Comparison of ENCODE assay signal across 7 mouse cellular contexts in genomic region chr6:148895773-148896506, GRCm38 (mm10). TPM values are rescaled to one million over a fixed set of nuclear protein-coding genes. Genes with fewer than 3 reads are reported as not detected.
DNase-seq lines count a peak whose midpoint lies in the region; ATAC-seq lines count a peak whose summit lies in the region.

TSS of gene Caprin2 (minus strand) at chr6:148896237.

- no peaks in the 10 kb centered on the region for H3K9me3 ChIP-seq in intestine, embryonic 16.5 days (ENCODE audit: control insufficient read depth, low read length)
- no peaks in the 10 kb centered on the region for H3K9me3 ChIP-seq in midbrain, embryonic 11.5 days (ENCODE audit: control insufficient read depth, low read length)

- peak within 1 kb of the TSS; percentile 75 for H3K4me3 ChIP-seq in intestine, embryonic 16.5 days (ENCODE audit: low read length)
- peak within 1 kb of the TSS; percentile 79 for H3K4me3 ChIP-seq in midbrain, embryonic 11.5 days (ENCODE audit: low read depth, low read length)

- peak; percentile 99 for ATAC-seq in intestine, embryonic 16.5 days
- ATAC-seq in midbrain, embryonic 11.5 days (ENCODE audit: low FRiP score), result peak; percentile 99

- no peaks in the 10 kb centered on the region for H3K27me3 ChIP-seq in intestine, embryonic 16.5 days (replicated peaks; ENCODE audit: control insufficient read depth, insufficient read depth, low read length)
- H3K27me3 ChIP-seq in midbrain, embryonic 11.5 days (ENCODE audit: control insufficient read depth, insufficient read depth, low read length), result no peaks in the 10 kb centered on the region

- H3K9ac ChIP-seq in intestine, embryonic 16.5 days (ENCODE audit: low read depth, low read length), result peak within 1 kb of the TSS; percentile 84
- H3K9ac ChIP-seq in midbrain, embryonic 11.5 days (ENCODE audit: low read length), result peak within 1 kb of the TSS; percentile 79

- no peaks in the 10 kb centered on the region for H3K4me1 ChIP-seq in intestine, embryonic 16.5 days (ENCODE audit: control insufficient read depth, insufficient read depth, low read length)
- H3K4me1 ChIP-seq in midbrain, embryonic 11.5 days (ENCODE audit: control insufficient read depth, insufficient read depth, low read length), result peaks cover 2% of the 10 kb centered on the region; the same call in 1 of the 2 replicates

- H3K4me2 ChIP-seq in intestine, embryonic 16.5 days (ENCODE audit: low read depth, low read length), result peak within 1 kb of the TSS; percentile 89
- peak within 1 kb of the TSS; percentile 87 for H3K4me2 ChIP-seq in midbrain, embryonic 11.5 days

- intact Hi-C loops in left cerebral cortex, postnatal 36 days (cut with DNase I), result no loop called here

- WGBS in intestine, embryonic 16.5 days, result under 1% methylated on average over 65 of the region's 65 CpGs
- WGBS in midbrain, embryonic 11.5 days, result under 1% methylated on average over 62 of the region's 65 CpGs

- peak; percentile 95 for DNase-seq in adrenal gland, adult 2 months
- peak; percentile 95 for DNase-seq in embryo, embryonic 11.5 days (ENCODE audit: low read depth, low spot score)
- peak; percentile 86 to 90 for DNase-seq in gastrocnemius, postnatal 4 days (ENCODE audit: low spot score in 2 of 2)
- peak; percentile 91 to 92 for DNase-seq in left cerebral cortex, postnatal 36 days (ENCODE audit: low spot score in 2 of 2)
- DNase-seq in midbrain, embryonic 11.5 days (ENCODE audit: low spot score, missing footprints), result peak; percentile 99
- peak; percentile 77 for DNase-seq in skeletal muscle tissue, adult 2 months (ENCODE audit: low read depth, low spot score)

- peak within 1 kb of the TSS; percentile 65 for H3K27ac ChIP-seq in intestine, embryonic 16.5 days (ENCODE audit: low read length)
- peak within 1 kb of the TSS; percentile 77 for H3K27ac ChIP-seq in midbrain, embryonic 11.5 days (ENCODE audit: low read depth, low read length)

- H3K36me3 ChIP-seq in intestine, embryonic 16.5 days (ENCODE audit: control insufficient read depth, insufficient read depth, low read length), result no peaks in the 10 kb centered on the region
- H3K36me3 ChIP-seq in midbrain, embryonic 11.5 days (ENCODE audit: control insufficient read depth, insufficient read depth, low read length), result no peaks in the 10 kb centered on the region

RNA-seq across cellular contexts. Expression of gene Caprin2, which starts in this region (rescaled TPM):
- 10 to 100 TPM; 10.2 to 16.5 TPM for total RNA-seq in adrenal gland, adult 2 months (2021)
- 4.2 and 6.9 TPM in 2 replicates for polyA plus RNA-seq in adrenal gland, adult 2 months (2012; rRNA removed)
- total RNA-seq in gastrocnemius, postnatal 4 days (2021), result 10 to 100 TPM; 17.9 to 20.2 TPM
- polyA plus RNA-seq in intestine, embryonic 16.5 days (2015; fragmentation: Nextera tagmentation; extraction: Ambion mirVana), result 12.1 and 14.1 TPM in 2 replicates
- 1 to 10 TPM; 7.2 to 7.6 TPM for total RNA-seq in left cerebral cortex, postnatal 36 days (2021)
- 13.8 and 17.3 TPM in 2 replicates for polyA plus RNA-seq in midbrain, embryonic 11.5 days (2014; fragmentation: Nextera tagmentation; extraction: Ambion mirVana)

Comparison
In these comparisons a context has a peak if more than half of its experiments do, and no peak if none do; other contexts are left out.
1. Peak in every context shown above with its lines: DNase-seq, ATAC-seq, H3K4me3 ChIP-seq and H3K27ac ChIP-seq.